Mouse (Mus musculus) midbrain, embryonic 14.5 days (tissue): Measurements from ENCODE around the gene Eif4g1. TPM values are rescaled to one million over a fixed set of nuclear protein-coding genes. Genes with fewer than 3 reads are reported as not detected.

Experiments used
- ATAC-seq: fragments of 200-750 bp; cut with Nextera tagmentation; 2 replicates; pipeline ENCODE4 v1.8.0; 2017; ENCODE audit warnings: moderate number of reproducible peaks, moderate library complexity; ENCODE audit not compliant: low FRiP score, low TSS enrichment
- DNase-seq: peaks from one replicate; pipeline ENCODE4 v3.0.0-alpha.2; 2015
- H3K27ac ChIP-seq: fragments of 300-500 bp; sonication (generic); replicated peaks from 2 replicates; pipeline ENCODE4 v1.5.1; 2014; ENCODE audit warnings: mild to moderate bottlenecking, low read depth, low read length, moderate library complexity
- H3K27me3 ChIP-seq: fragments of 300-500 bp; sonication (generic); 2 replicates; pipeline ENCODE4 v1.6.1; 2014; ENCODE audit warnings: low read length, control low read depth, mixed read lengths; ENCODE audit not compliant: control insufficient read depth, insufficient read depth
- H3K36me3 ChIP-seq: fragments of 300-500 bp; sonication (generic); 2 replicates; pipeline ENCODE4 v1.6.1; 2014; ENCODE audit warnings: low read length, control low read depth; ENCODE audit not compliant: control insufficient read depth, insufficient read depth
- H3K4me1 ChIP-seq: fragments of 300-500 bp; sonication (generic); 2 replicates; pipeline ENCODE4 v1.6.1; 2014; ENCODE audit warnings: mild to moderate bottlenecking, antibody characterized with exemption, low read length, control low read depth; ENCODE audit not compliant: control insufficient read depth, insufficient read depth
- H3K4me2 ChIP-seq: fragments of 300-500 bp; sonication (generic); 2 replicates; pipeline ENCODE4 v1.6.1; 2014; ENCODE audit warnings: mild to moderate bottlenecking, low read length, moderate library complexity
- H3K4me3 ChIP-seq: fragments of 300-500 bp; sonication (generic); replicated peaks from 2 replicates; pipeline ENCODE4 v1.5.1; 2014; ENCODE audit warnings: low read depth, low read length
- H3K9ac ChIP-seq: fragments of 300-500 bp; sonication (generic); replicated peaks from 2 replicates; pipeline ENCODE4 v1.6.1; 2014; ENCODE audit warnings: mild to moderate bottlenecking, low read length, moderate library complexity
- H3K9me3 ChIP-seq: fragments of 300-500 bp; sonication (generic); 2 replicates; pipeline ENCODE4 v1.6.1; 2016; ENCODE audit warnings: low read length, control low read depth, mixed read lengths; ENCODE audit not compliant: control insufficient read depth
- WGBS: fragments of 180-500 bp; shearing (Covaris S2); extraction: QIAGEN DNeasy Blood & Tissue Kit; methylation state at CpG from one replicate; pipeline ENCODE4 v1.1.7; 2014; 5-methylcytosine and 5-hydroxymethylcytosine counted together
- polyA plus RNA-seq: library from polyadenylated mRNA; unstranded; fragments of >200 nt; fragmentation: Nextera tagmentation; extraction: Ambion mirVana; gene quantifications from 2 replicates; pipeline ENCODE4 v1.2.1, GENCODE M21; 2014

Gene Eif4g1
- polyA plus RNA-seq, 1 experiment from 2014 or later, result 123 TPM

DNA sequence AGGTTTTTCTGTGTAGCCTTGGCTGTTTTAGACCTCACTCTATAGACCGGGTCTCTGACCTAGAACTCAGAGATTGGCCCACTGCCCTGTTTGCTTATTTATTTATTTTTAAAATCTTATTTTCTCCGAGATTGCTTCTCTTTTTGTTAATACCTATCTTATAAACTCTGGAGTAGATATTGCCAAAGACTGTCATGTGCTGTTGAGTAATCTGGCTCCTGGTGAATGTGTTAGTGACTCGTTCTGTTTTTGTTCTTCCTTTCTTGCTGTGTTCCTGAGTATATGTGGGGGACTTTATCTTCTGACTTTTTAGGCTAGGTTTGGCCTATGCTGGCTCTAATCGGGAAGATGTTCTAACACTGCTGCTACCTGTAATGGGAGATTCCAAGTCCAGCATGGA, 10.5 kb upstream of the Eif4g1 start:
- Histone ChIP-seq H3K27ac (no peak overlapping the region), H3K27me3 (no peaks in the 10 kb centered on the region), H3K4me2 (no peak overlapping the region), H3K4me3 (no peak overlapping the region), H3K9ac (no peak overlapping the region), H3K4me1 (peaks cover 2% of the 10 kb centered on the region), H3K36me3 (peaks cover 80% of the 10 kb centered on the region), H3K9me3 (no peaks in the 10 kb centered on the region)
- 94% methylated on average over 4 of the region's 4 CpGs for WGBS
- DNase-seq (no peak), ATAC-seq (no peak)

DNA sequence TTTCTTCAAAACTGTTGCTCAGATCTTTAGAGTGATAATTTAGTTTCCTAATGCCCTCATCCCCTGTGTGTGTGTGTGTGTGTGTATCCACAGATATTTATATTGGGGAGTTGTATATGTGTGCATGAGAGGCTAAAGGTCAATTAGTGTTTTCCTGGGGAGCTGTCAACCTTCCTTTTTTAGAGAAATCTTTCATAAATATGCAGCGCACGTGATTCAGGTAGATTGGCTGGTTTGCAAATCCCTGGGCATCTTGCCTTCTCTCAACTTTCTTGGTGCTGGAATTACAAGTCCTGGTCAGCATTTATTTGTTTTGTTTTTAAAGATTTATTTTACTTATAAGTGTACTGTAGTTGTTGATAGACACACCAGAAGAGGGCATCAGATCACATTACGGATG, 2.2 kb downstream of the Eif4g1 start:
- ATAC-seq, result no peak

DNA sequence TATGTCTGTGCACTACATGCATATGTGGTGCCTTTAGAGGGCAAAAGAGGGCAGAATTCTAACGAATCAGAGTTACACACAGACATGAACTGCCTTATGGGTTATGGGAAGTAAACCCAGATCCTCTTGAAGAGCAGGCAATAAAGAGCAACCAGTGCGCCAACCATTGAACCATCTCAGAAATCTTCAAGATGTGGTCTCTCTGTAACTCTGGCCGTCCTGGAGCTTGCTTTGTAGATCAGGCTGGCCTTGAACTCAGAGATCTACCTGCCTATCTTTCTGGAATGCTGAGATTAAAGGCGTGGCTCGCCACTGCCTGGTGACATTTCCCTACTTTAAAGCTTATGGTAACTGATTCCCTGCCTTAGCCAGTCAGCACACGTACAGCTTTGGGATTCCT, 3.8 kb downstream of the Eif4g1 start:
- H3K4me2 ChIP-seq, result peak overlapping the region; percentile 98
- H3K27me3 ChIP-seq, result no peaks in the 10 kb centered on the region
- peaks cover 21% of the 10 kb centered on the region for H3K36me3 ChIP-seq
- DNase-seq, result no peak
- no peak overlapping the region for H3K27ac ChIP-seq
- peaks cover 11% of the 10 kb centered on the region for H3K4me1 ChIP-seq
- no peak overlapping the region for H3K9ac ChIP-seq
- WGBS, result 25% methylated on average over 6 of the region's 6 CpGs
- H3K4me3 ChIP-seq, result peak overlapping the region; percentile 93
- H3K9me3 ChIP-seq, result no peaks in the 10 kb centered on the region
- ATAC-seq, result no peak

More for the DNA sequence above, 2.2 kb downstream of the Eif4g1 start:
- H3K27me3 ChIP-seq, result no peaks in the 10 kb centered on the region
- H3K27ac ChIP-seq, result no peak overlapping the region
- H3K4me2 ChIP-seq, result no peak overlapping the region
- no peak overlapping the region for H3K9ac ChIP-seq
- no peaks in the 10 kb centered on the region for H3K9me3 ChIP-seq
- peaks cover 8% of the 10 kb centered on the region for H3K36me3 ChIP-seq
- no peak overlapping the region for H3K4me3 ChIP-seq
- 93% methylated on average over 3 of the region's 3 CpGs for WGBS
- DNase-seq, result no peak
- peaks cover 11% of the 10 kb centered on the region for H3K4me1 ChIP-seq

DNA sequence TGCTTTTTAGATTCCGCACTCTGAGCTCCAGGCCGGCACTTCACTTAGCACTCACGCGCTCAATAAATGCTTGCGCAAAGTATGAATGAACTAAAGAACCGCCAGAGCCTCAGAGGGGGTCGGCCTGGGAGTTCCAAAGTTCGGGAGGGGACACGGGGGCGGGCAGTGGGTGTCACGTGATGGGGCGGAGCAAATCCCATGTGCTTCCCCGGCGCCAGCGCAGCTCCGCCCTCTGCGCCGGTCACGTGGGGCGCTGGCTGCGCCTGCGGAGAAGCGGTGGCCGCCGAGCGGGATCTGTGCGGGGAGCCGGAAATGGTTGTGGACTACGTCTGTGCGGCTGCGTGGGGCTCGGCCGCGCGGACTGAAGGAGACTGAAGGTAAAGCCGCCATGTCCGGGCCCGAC, 4.4 kb downstream of the Eif4g1 start:
- Histone ChIP-seq H3K4me1 (peaks cover 11% of the 10 kb centered on the region), H3K9me3 (no peaks in the 10 kb centered on the region), H3K27me3 (no peaks in the 10 kb centered on the region), H3K9ac (peak overlapping the region; percentile 94), H3K36me3 (peaks cover 27% of the 10 kb centered on the region), H3K27ac (peak overlapping the region; percentile 87), H3K4me3 (peak overlapping the region; percentile 93), H3K4me2 (peak overlapping the region; percentile 98)
- DNase-seq (peak; percentile 97), ATAC-seq (peak; percentile 98)
- WGBS, result under 1% methylated on average over 38 of the region's 38 CpGs

DNA sequence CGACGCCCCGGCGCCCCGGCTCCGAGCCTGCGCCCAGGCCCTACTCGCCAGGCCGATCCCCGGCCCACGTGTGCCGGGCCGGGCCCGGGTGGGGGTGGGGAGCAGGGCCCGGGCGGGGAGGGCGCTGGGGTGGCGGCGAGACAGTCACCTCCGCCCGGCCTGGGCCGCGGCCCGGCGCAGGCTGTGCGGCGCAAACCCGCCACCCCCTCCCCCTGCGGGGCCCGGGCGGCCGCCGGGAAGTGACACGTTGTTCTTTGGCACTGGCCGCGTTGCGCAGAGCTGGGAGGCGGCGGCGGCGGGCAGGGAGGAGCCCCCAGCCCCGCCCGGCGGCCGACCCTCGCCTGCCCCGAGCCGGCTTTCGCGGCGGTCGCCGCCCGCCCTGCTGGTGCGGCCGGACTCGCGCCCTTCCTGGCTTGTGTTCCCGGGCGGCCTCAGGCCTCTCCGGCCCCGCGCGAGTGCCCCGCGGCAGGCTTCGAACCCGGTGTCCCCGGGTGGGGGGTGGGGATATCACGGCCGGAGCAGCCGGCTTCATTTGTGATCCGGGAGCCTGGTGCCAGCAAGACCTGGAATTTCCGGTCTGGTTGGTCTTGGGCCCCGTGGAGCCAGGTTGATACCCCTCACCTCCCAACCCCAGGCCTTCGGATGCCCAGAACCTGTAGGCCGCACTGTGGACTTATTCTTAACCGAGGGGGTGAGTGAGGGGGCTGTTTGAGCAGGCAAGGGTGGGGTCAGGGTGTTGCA, 5.0 kb downstream of the Eif4g1 start:
- peaks cover 11% of the 10 kb centered on the region for H3K4me1 ChIP-seq
- H3K36me3 ChIP-seq, result peaks cover 34% of the 10 kb centered on the region
- DNase-seq, result no peak
- H3K27me3 ChIP-seq, result no peaks in the 10 kb centered on the region
- H3K9ac ChIP-seq, result peak overlapping the region; percentile 94
- peak; percentile 84 for ATAC-seq
- under 1% methylated on average over 75 of the region's 78 CpGs for WGBS
- H3K27ac ChIP-seq, result peak overlapping the region; percentile 87
- no peaks in the 10 kb centered on the region for H3K9me3 ChIP-seq
- H3K4me3 ChIP-seq, result peak overlapping the region; percentile 93
- H3K4me2 ChIP-seq, result peak overlapping the region; percentile 98

DNA sequence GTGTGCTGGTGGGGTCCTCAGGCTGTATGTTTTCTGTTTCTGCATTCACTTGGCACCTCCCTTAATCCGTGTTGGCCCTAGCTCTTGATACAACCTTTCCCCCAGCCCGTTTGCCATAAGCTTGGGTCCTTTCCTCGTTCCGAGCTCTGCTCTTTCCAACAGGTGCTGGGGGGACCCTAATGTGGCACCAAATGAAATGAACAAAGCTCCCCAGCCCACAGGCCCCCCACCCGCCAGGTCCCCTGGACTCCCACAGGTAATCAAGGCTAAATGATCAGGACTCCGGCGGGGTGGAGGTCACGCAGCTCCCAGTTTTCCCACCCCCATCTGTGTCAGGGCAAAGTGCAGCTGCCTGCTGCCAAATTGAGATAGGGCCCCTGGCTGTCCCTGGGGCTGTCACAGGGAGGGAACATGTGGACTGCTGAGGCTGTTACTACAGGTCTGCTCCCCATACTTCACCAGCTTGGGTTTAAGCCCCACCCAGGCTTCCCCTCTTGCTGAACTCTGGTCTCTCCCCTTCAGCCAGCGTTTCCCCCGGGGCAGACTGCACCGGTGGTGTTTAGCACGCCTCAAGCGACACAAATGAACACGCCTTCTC, 5.7 kb downstream of the Eif4g1 start:
- DNase-seq (peak; percentile 3), ATAC-seq (no peak)
- H3K27ac ChIP-seq, result peak overlapping the region; percentile 87; the same call in 1 of the 2 replicates
- peak overlapping the region; percentile 98 for H3K4me2 ChIP-seq
- no peaks in the 10 kb centered on the region for H3K9me3 ChIP-seq
- H3K36me3 ChIP-seq, result peaks cover 40% of the 10 kb centered on the region
- peak overlapping the region; percentile 94 for H3K9ac ChIP-seq
- peaks cover 11% of the 10 kb centered on the region for H3K4me1 ChIP-seq
- H3K27me3 ChIP-seq, result no peaks in the 10 kb centered on the region
- peak overlapping the region; percentile 93 for H3K4me3 ChIP-seq
- WGBS, result 23% methylated on average over 14 of the region's 14 CpGs

DNA sequence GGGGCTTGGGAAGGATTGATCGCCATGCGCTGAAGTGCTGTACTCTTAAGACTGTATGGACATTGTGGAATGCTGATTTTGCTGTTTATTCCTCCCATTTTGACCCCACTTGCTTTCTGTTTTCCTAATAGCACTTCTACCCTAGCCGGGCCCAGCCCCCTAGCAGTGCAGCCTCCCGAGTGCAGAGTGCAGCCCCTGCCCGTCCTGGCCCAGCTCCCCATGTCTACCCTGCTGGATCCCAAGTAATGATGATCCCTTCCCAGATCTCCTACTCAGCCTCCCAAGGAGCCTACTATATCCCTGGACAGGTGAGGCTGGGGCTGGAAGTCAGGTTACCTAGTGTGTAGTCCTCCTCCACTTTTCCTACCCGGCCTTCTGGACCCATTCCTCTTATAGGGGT, 7.1 kb downstream of the Eif4g1 start:
- DNase-seq (no peak), ATAC-seq (no peak)
- no peak overlapping the region for H3K4me2 ChIP-seq
- WGBS, result 93% methylated on average over 6 of the region's 6 CpGs
- H3K27ac ChIP-seq, result no peak overlapping the region
- H3K36me3 ChIP-seq, result peaks cover 54% of the 10 kb centered on the region
- no peaks in the 10 kb centered on the region for H3K9me3 ChIP-seq
- H3K4me1 ChIP-seq, result peaks cover 11% of the 10 kb centered on the region
- H3K4me3 ChIP-seq, result no peak overlapping the region
- no peak overlapping the region for H3K9ac ChIP-seq
- H3K27me3 ChIP-seq, result no peaks in the 10 kb centered on the region

DNA sequence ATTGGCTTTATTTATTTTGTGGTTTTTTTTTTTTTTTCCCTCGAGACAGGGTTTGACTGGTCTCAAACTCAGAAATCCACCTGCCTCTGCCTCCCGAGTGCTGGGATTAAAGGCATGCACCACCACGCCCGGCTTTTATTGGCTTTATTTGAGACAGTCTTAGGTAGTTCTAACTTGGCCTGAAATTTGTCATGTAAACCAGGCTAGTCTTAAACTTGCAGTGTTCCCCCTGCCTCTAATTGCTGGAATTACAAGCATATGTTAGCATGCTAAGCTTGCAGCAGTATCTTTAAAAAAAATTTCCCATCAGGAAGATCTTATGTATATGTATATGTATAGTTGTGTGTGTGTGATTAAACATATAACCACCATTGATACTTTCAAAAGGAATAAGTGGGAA, 8.6 kb downstream of the Eif4g1 start:
- no peak overlapping the region for H3K9ac ChIP-seq
- H3K36me3 ChIP-seq, result peaks cover 69% of the 10 kb centered on the region
- H3K27me3 ChIP-seq, result no peaks in the 10 kb centered on the region
- H3K4me3 ChIP-seq, result no peak overlapping the region
- no peaks in the 10 kb centered on the region for H3K9me3 ChIP-seq
- H3K27ac ChIP-seq, result no peak overlapping the region
- DNase-seq, result peak; percentile 24
- no peak for ATAC-seq
- H3K4me1 ChIP-seq, result peaks cover 11% of the 10 kb centered on the region
- H3K4me2 ChIP-seq, result no peak overlapping the region
- 87% methylated on average over 4 of the region's 4 CpGs for WGBS

DNA sequence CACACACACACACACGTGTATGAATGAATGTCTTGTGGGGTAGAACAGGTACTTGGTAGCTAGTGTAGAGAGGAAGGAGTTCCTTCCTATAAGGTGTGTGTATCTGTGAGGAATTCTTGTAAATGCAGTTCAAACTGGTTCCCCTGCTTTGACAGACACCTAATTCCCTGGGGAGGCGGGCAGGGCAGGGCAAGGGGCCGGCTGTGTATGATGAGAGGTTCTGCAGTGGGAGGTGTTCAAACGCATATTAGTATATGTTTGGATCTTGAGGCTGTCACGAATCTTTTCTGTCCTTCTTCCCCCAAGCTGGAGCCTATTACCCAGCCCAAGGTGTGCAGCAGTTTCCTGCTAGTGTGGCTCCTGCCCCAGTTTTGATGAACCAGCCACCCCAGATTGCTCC, 9.3 kb downstream of the Eif4g1 start:
- DNase-seq (no peak), ATAC-seq (no peak)
- peaks cover 76% of the 10 kb centered on the region for H3K36me3 ChIP-seq

More for the DNA sequence above, 9.3 kb downstream of the Eif4g1 start:
- H3K4me1 ChIP-seq, result peaks cover 11% of the 10 kb centered on the region
- H3K4me2 ChIP-seq, result no peak overlapping the region
- no peak overlapping the region for H3K27ac ChIP-seq
- no peak overlapping the region for H3K4me3 ChIP-seq
- WGBS, result 86% methylated on average over 5 of the region's 5 CpGs
- H3K9me3 ChIP-seq, result no peaks in the 10 kb centered on the region
- H3K9ac ChIP-seq, result no peak overlapping the region
- no peaks in the 10 kb centered on the region for H3K27me3 ChIP-seq
